Mouse (Mus musculus): ENCODE data around the gene Gm13283. TPM values are rescaled to one million over a fixed set of nuclear protein-coding genes. Genes with fewer than 3 reads are reported as not detected.

Gene Gm13283
- polyA plus RNA-seq (2012; rRNA removed): not detected in 2 replicates

DNA sequence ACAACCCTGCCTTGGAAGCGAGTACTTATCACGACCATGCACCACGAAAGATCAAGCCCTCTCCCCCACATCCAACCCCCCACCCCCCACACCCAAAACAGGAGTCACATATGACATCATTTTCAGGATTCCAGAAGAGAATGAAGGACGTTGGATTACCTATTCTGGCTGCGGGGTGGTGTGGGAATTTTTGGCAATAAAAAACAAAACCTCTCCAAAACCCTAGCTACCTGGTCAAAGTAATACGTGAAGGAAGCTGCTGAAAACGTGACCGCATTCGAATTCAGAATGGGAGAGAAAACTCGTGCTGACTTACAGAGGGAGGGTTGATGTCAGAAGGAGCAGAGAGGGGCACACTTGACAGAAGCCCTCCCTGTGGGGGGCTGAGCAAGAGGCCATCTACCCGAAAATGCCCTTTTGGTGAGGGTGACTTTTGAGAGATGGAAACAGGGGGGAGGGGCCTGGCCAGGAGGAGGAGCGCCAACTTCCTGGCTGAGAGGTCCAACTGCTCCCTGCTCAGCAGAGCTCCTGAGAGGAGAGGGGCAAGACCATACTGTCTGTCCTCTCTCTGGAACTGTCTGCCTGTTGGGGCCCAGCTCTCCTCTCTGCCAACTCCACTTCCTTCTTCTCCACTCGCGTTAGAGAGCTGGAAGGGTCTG is at the start of gene Gm13283:
Gm13283 (plus strand) TSS at position 510 of the 659 bp plus-strand sequence.

DNA sequence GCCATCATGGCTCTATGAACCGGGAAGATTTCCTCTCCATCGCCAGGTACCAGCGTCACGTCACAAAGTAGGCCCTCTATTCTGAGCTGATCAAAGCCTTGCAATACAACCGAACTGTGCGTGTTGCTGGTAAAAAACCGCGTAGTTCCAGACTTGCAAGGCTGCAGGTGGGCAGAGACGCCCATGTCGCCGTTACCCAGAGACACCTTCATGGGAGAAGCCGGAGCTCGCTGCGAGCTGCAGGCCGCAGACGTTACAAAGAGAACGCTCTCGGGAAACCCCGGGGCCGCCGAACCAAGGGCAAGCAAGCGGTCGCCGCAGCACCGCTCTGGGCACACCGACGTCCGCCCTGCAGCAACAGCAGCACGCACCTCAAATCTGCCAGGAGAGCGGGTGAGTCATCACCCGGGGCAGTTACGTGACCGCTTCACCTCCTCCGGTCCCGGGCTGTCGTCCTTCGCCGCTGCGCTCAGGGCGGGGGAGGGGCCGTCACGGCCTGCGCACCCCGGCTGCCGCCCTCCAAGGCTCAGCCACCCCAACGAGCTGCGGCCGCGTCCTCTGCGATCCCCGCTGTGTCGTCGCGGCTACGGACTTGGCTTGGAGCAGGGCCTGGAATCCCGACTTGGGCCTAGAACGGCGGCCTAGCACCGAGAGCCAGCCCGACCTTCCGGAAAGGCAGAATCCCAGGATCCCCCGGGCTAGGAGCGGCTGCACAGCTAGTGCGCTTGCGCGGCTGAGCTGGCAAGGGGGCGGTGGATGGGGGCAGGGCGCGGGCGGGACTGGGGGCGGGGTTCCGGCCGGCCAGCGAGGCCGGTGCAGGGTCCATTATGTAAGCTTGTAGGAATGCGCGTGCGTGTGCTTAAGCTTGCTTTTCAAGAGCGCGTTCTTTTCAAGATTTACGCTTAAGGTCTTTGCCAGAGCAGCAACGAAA is 37.9 kb upstream of the Gm13283 start, which contains the start of the genes Gm26566 and Klhl9:
Gm26566 (plus strand) TSS at position 15 of the 931 bp plus-strand sequence.
Klhl9 (minus strand) TSS at position 675 of the 931 bp plus-strand sequence.

DNA sequence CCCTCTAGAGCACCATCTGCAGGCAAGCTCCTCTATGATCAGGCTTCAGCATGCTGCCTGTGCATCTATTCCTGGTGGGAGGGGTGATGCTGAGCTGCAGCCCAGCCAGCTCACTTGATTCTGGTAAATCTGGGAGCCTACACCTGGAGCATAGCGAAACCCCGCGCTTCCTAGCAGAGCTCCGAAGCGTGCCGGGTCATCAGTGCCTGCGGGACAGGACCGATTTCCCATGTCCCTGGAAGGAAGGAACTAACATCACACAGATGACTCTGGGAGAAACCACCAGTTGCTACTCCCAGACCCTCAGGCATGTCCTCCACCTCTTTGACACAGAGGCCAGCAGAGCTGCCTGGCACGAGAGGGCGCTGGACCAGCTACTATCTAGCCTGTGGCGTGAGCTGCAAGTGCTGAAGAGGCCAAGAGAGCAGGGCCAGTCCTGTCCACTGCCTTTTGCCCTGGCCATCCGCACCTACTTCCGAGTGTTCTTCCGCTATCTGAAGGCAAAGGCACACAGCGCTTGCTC is 5.0 kb upstream of the Gm13283 start, which contains the start of gene Gm13271:
Gm13271 (plus strand) TSS at position 51 of the 523 bp plus-strand sequence.

DNA sequence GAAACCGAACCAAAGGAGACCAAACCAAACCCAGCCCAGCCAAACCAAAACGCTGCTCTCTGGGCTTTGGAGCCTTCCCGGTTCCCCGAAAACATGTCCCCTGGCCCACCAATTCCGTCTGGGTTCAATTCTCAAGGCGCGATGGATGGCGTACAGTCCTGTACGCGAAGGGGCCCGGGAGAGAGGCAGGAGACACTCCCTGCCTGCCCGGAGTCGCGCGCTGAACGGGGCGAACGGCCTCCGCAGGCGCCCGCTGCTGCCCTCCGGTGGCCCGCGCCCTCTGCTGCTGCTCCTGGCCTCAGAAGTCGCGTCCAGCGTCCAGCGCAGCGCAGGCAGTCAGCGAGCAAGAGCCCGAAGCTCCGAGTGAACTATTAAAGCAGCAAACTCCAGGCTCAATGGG is 13.6 kb downstream of the Gm13283 start, which contains the start of gene Gm13290:
Gm13290 (plus strand) TSS at position 301 of the 400 bp plus-strand sequence.

DNA sequence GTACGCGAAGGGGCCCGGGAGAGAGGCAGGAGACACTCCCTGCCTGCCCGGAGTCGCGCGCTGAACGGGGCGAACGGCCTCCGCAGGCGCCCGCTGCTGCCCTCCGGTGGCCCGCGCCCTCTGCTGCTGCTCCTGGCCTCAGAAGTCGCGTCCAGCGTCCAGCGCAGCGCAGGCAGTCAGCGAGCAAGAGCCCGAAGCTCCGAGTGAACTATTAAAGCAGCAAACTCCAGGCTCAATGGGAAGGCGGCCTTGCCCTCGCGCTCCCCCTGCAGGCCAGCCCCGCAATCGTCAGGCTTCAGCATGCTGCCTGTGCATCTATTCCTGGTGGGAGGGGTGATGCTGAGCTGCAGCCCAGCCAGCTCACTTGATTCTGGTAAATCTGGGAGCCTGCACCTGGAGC is 16.7 kb downstream of the Gm13283 start, which contains the start of gene Gm13289:
Gm13289 (plus strand) TSS at position 301 of the 400 bp plus-strand sequence.

DNA sequence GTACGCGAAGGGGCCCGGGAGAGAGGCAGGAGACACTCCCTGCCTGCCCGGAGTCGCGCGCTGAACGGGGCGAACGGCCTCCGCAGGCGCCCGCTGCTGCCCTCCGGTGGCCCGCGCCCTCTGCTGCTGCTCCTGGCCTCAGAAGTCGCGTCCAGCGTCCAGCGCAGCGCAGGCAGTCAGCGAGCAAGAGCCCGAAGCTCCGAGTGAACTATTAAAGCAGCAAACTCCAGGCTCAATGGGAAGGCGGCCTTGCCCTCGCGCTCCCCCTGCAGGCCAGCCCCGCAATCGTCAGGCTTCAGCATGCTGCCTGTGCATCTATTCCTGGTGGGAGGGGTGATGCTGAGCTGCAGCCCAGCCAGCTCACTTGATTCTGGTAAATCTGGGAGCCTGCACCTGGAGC is 19.6 kb downstream of the Gm13283 start, which contains the start of gene Gm13272:
Gm13272 (plus strand) TSS at position 301 of the 400 bp plus-strand sequence.

DNA sequence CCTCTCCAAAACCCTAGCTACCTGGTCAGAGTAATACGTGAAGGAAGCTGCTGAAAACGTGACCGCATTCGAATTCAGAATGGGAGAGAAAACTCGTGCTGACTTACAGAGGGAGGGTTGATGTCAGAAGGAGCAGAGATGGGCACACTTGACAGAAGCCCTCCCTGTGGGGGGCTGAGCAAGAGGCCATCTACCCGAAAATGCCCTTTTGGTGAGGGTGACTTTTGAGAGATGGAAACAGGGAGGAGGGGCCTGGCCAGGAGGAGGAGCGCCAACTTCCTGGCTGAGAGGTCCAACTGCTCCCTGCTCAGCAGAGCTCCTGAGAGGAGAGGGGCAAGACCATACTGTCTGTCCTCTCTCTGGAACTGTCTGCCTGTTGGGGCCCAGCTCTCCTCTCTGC is 21.9 kb downstream of the Gm13283 start, which contains the start of gene Ifnz:
Ifnz (plus strand) TSS at position 301 of the 400 bp plus-strand sequence.

DNA sequence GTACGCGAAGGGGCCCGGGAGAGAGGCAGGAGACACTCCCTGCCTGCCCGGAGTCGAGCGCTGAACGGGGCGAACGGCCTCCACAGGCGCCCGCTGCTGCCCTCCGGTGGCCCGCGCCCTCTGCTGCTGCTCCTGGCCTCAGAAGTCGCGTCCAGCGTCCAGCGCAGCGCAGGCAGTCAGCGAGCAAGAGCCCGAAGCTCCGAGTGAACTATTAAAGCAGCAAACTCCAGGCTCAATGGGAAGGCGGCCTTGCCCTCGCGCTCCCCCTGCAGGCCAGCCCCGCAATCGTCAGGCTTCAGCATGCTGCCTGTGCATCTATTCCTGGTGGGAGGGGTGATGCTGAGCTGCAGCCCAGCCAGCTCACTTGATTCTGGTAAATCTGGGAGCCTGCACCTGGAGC is 25.5 kb downstream of the Gm13283 start, which contains the start of gene Gm13276:
Gm13276 (plus strand) TSS at position 301 of the 400 bp plus-strand sequence.

DNA sequence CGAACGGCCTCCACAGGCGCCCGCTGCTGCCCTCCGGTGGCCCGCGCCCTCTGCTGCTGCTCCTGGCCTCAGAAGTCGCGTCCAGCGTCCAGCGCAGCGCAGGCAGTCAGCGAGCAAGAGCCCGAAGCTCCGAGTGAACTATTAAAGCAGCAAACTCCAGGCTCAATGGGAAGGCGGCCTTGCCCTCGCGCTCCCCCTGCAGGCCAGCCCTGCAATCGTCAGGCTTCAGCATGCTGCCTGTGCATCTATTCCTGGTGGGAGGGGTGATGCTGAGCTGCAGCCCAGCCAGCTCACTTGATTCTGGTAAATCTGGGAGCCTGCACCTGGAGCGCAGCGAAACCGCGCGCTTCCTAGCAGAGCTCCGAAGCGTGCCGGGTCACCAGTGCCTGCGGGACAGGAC is 28.5 kb downstream of the Gm13283 start, which contains the start of gene Gm13277:
Gm13277 (plus strand) TSS at position 231 of the 400 bp plus-strand sequence.

DNA sequence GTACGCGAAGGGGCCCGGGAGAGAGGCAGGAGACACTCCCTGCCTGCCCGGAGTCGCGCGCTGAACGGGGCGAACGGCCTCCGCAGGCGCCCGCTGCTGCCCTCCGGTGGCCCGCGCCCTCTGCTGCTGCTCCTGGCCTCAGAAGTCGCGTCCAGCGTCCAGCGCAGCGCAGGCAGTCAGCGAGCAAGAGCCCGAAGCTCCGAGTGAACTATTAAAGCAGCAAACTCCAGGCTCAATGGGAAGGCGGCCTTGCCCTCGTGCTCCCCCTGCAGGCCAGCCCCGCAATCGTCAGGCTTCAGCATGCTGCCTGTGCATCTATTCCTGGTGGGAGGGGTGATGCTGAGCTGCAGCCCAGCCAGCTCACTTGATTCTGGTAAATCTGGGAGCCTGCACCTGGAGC is 31.3 kb downstream of the Gm13283 start, which contains the start of gene Gm13278:
Gm13278 (plus strand) TSS at position 301 of the 400 bp plus-strand sequence.

DNA sequence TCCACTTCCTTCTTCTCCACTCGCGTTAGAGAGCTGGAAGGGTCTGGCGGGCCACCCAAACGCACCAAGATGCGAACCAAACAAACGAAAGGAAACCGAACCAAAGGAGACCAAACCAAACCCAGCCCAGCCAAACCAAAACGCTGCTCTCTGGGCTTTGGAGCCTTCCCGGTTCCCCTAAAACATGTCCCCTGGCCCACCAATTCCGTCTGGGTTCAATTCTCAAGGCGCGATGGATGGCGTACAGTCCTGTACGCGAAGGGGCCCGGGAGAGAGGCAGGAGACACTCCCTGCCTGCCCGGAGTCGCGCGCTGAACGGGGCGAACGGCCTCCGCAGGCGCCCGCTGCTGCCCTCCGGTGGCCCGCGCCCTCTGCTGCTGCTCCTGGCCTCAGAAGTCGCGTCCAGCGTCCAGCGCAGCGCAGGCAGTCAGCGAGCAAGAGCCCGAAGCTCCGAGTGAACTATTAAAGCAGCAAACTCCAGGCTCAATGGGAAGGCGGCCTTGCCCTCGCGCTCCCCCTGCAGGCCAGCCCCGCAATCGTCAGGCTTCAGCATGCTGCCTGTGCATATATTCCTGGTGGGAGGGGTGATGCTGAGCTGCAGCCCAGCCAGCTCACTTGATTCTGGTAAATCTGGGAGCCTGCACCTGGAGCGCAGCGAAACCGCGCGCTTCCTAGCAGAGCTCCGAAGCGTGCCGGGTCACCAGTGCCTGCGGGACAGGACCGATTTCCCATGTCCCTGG is 34.2 kb downstream of the Gm13283 start, which contains the start of gene Gm13275:
Gm13275 (plus strand) TSS at position 552 of the 740 bp plus-strand sequence.

DNA sequence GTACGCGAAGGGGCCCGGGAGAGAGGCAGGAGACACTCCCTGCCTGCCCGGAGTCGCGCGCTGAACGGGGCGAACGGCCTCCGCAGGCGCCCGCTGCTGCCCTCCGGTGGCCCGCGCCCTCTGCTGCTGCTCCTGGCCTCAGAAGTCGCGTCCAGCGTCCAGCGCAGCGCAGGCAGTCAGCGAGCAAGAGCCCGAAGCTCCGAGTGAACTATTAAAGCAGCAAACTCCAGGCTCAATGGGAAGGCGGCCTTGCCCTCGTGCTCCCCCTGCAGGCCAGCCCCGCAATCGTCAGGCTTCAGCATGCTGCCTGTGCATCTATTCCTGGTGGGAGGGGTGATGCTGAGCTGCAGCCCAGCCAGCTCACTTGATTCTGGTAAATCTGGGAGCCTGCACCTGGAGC is 37.2 kb downstream of the Gm13283 start, which contains the start of gene Gm13279:
Gm13279 (plus strand) TSS at position 301 of the 400 bp plus-strand sequence.

DNA sequence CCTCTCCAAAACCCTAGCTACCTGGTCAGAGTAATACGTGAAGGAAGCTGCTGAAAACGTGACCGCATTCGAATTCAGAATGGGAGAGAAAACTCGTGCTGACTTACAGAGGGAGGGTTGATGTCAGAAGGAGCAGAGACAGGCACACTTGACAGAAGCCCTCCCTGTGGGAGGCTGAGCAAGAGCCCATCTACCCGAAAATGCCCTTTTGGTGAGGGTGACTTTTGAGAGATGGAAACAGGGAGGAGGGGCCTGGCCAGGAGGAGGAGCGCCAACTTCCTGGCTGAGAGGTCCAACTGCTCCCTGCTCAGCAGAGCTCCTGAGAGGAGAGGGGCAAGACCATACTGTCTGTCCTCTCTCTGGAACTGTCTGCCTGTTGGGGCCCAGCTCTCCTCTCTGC is 39.4 kb downstream of the Gm13283 start, which contains the start of gene Gm13285:
Gm13285 (plus strand) TSS at position 301 of the 400 bp plus-strand sequence.

DNA sequence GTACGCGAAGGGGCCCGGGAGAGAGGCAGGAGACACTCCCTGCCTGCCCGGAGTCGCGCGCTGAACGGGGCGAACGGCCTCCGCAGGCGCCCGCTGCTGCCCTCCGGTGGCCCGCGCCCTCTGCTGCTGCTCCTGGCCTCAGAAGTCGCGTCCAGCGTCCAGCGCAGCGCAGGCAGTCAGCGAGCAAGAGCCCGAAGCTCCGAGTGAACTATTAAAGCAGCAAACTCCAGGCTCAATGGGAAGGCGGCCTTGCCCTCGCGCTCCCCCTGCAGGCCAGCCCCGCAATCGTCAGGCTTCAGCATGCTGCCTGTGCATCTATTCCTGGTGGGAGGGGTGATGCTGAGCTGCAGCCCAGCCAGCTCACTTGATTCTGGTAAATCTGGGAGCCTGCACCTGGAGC is 43.0 kb downstream of the Gm13283 start, which contains the start of gene Gm13287:
Gm13287 (plus strand) TSS at position 301 of the 400 bp plus-strand sequence.

DNA sequence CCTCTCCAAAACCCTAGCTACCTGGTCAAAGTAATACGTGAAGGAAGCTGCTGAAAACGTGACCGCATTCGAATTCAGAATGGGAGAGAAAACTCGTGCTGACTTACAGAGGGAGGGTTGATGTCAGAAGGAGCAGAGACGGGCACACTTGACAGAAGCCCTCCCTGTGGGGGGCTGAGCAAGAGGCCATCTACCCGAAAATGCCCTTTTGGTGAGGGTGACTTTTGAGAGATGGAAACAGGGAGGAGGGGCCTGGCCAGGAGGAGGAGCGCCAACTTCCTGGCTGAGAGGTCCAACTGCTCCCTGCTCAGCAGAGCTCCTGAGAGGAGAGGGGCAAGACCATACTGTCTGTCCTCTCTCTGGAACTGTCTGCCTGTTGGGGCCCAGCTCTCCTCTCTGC is 45.3 kb downstream of the Gm13283 start, which contains the start of gene Gm13288:
Gm13288 (plus strand) TSS at position 301 of the 400 bp plus-strand sequence.

Other genes starting within 250 kb of the Gm13283 start
- gene Ifnb1, start 237.3 kb upstream of the Gm13283 start, polyA plus RNA-seq (2012; rRNA removed): not detected in 2 replicates
- not detected in 2 replicates for gene Ifna15, start 201.9 kb upstream of the Gm13283 start, polyA plus RNA-seq (2012; rRNA removed)
- gene Ifna14, start 188.3 kb upstream of the Gm13283 start, polyA plus RNA-seq (2012; rRNA removed): not detected in 2 replicates
- not detected in 2 replicates for gene Ifna9, start 167.7 kb upstream of the Gm13283 start, polyA plus RNA-seq (2012; rRNA removed)
- not detected in 2 replicates for gene Ifna12, start 156.7 kb upstream of the Gm13283 start, polyA plus RNA-seq (2012; rRNA removed)
- gene C87499, start 125.7 kb upstream of the Gm13283 start, polyA plus RNA-seq (2012; rRNA removed): not detected in 2 replicates
- gene Ifna13, start 115.7 kb upstream of the Gm13283 start, polyA plus RNA-seq (2012; rRNA removed): not detected in 2 replicates
- gene Ifna16, start 83.2 kb upstream of the Gm13283 start, polyA plus RNA-seq (2012; rRNA removed): not detected in 2 replicates
- gene Ifna2, start 76.2 kb upstream of the Gm13283 start, polyA plus RNA-seq (2012; rRNA removed): not detected in 2 replicates
- not detected in 2 replicates for gene Ifnab, start 68.8 kb upstream of the Gm13283 start, polyA plus RNA-seq (2012; rRNA removed)
- gene Gm26566, start 38.3 kb upstream of the Gm13283 start, polyA plus RNA-seq (2012; rRNA removed): 0.30 TPM in 1 of 2 replicates, not detected in the other
- 3.6 and 6.2 TPM in 2 replicates for gene Klhl9, start 37.7 kb upstream of the Gm13283 start, polyA plus RNA-seq (2012; rRNA removed)
- not detected in 2 replicates for gene Gm13271, start 5.3 kb upstream of the Gm13283 start, polyA plus RNA-seq (2012; rRNA removed)
- gene Gm13290, start 13.7 kb downstream of the Gm13283 start, polyA plus RNA-seq (2012; rRNA removed): 0.08 TPM in 1 of 2 replicates, not detected in the other
- gene Gm13289, start 16.8 kb downstream of the Gm13283 start, polyA plus RNA-seq (2012; rRNA removed): not detected in 2 replicates
- gene Gm13272, start 19.7 kb downstream of the Gm13283 start, polyA plus RNA-seq (2012; rRNA removed): not detected in 2 replicates
- not detected in 2 replicates for gene Ifnz, start 22.0 kb downstream of the Gm13283 start, polyA plus RNA-seq (2012; rRNA removed)
- not detected in 2 replicates for gene Gm13276, start 25.6 kb downstream of the Gm13283 start, polyA plus RNA-seq (2012; rRNA removed)
- gene Gm13277, start 28.5 kb downstream of the Gm13283 start, polyA plus RNA-seq (2012; rRNA removed): not detected in 2 replicates
- not detected in 2 replicates for gene Gm13278, start 31.4 kb downstream of the Gm13283 start, polyA plus RNA-seq (2012; rRNA removed)
- gene Gm13275, start 34.4 kb downstream of the Gm13283 start, polyA plus RNA-seq (2012; rRNA removed): not detected in 2 replicates
- gene Gm13279, start 37.3 kb downstream of the Gm13283 start, polyA plus RNA-seq (2012; rRNA removed): not detected in 2 replicates
- gene Gm13285, start 39.5 kb downstream of the Gm13283 start, polyA plus RNA-seq (2012; rRNA removed): not detected in 2 replicates
- gene Gm13287, start 43.1 kb downstream of the Gm13283 start, polyA plus RNA-seq (2012; rRNA removed): not detected in 2 replicates
- not detected in 2 replicates for gene Gm13288, start 45.4 kb downstream of the Gm13283 start, polyA plus RNA-seq (2012; rRNA removed)
- not detected in 2 replicates for gene Ifna7, start 56.1 kb downstream of the Gm13283 start, polyA plus RNA-seq (2012; rRNA removed)
- gene Ifna11, start 59.8 kb downstream of the Gm13283 start, polyA plus RNA-seq (2012; rRNA removed): not detected in 2 replicates
- gene Ifna6, start 67.3 kb downstream of the Gm13283 start, polyA plus RNA-seq (2012; rRNA removed): not detected in 2 replicates
- gene Ifna5, start 75.4 kb downstream of the Gm13283 start, polyA plus RNA-seq (2012; rRNA removed): not detected in 2 replicates
- not detected in 2 replicates for gene Ifna4, start 81.7 kb downstream of the Gm13283 start, polyA plus RNA-seq (2012; rRNA removed)
- gene Ifna1, start 90.0 kb downstream of the Gm13283 start, polyA plus RNA-seq (2012; rRNA removed): not detected in 2 replicates
- 0.12 TPM in 1 of 2 replicates, not detected in the other for gene Ifne, start 120.1 kb downstream of the Gm13283 start, polyA plus RNA-seq (2012; rRNA removed)